Mouse (Mus musculus) testis, adult 2 months (tissue): Measurements from ENCODE around the gene Minos1.

ENCODE experiments used
- CTCF ChIP-seq: fragments of 200-500 bp; IDR thresholded peaks from 2 replicates; pipeline ENCODE4 v1.5.1; 2012; ENCODE audit warnings: low read depth, mild to moderate bottlenecking, inconsistent platforms, low read length, moderate library complexity; ENCODE audit not compliant: control insufficient read depth, insufficient read depth, insufficient replicate concordance
- POLR2A ChIP-seq: fragments of 200-500 bp; IDR thresholded peaks from 2 replicates; pipeline ENCODE4 v1.6.1; 2012; ENCODE audit warnings: low read depth, mild to moderate bottlenecking, inconsistent platforms, low read length, moderate library complexity; ENCODE audit not compliant: control insufficient read depth

- no peak for TF ChIP-seq POLR2A
- no peak for TF ChIP-seq CTCF
Measured at GRCm38 (mm10) chr4:139112482-139112881, 18.4 kb downstream of the Minos1 start.
